Mouse (Mus musculus): ENCODE measurements at regions not wholly inside any gene's neighbourhood (a gene's known extent, or its start where the extent isn't known, plus 50 kb on each side); places are given as distances from the start of the nearest gene placed in this dataset.

GRCm38 (mm10) chr11:31745028-31745865 is 73.6 kb upstream of the Bod1 start:
- Histone ChIP-seq H3K27ac (ENCODE audit: low read depth, low read length) (no peak overlapping the region; the same call in 1 of the 2 replicates), H3K4me1 (ENCODE audit: control insufficient read depth, insufficient read depth, low read length) (no peaks in the 10 kb centered on the region), H3K27me3 (ENCODE audit: control insufficient read depth, insufficient read depth, low read length) (no peaks in the 10 kb centered on the region), H3K9ac (replicated peaks; ENCODE audit: low read depth, low read length) (0 out of 2 replicates have a peak overlapping the region, but pooled peaks have one; percentile 7), H3K4me2 (ENCODE audit: low read depth, low read length) (no peak overlapping the region), H3K4me3 (ENCODE audit: low read depth, low read length) (no peak overlapping the region), H3K9me3 (ENCODE audit: control insufficient read depth, low read length) (no peaks in the 10 kb centered on the region), H3K36me3 (ENCODE audit: control insufficient read depth, insufficient read depth, low read length) (no peaks in the 10 kb centered on the region)
- WGBS = 55% methylated on average over 16 of the region's 16 CpGs
- ATAC-seq (ENCODE audit: low read depth) = no peak

GRCm38 (mm10) chr11:31745866-31746248 is 74.2 kb upstream of the Bod1 start:
- H3K27me3 ChIP-seq (ENCODE audit: control insufficient read depth, insufficient read depth, low read length) = no peaks in the 10 kb centered on the region
- no peak overlapping the region for H3K27ac ChIP-seq (ENCODE audit: low read depth, low read length)
- H3K36me3 ChIP-seq (ENCODE audit: control insufficient read depth, insufficient read depth, low read length) = no peaks in the 10 kb centered on the region
- H3K4me2 ChIP-seq (ENCODE audit: low read depth, low read length) = no peak overlapping the region
- no peak overlapping the region for H3K4me3 ChIP-seq (ENCODE audit: low read depth, low read length)
- no peak for ATAC-seq (ENCODE audit: low read depth)
- no peaks in the 10 kb centered on the region for H3K4me1 ChIP-seq (ENCODE audit: control insufficient read depth, insufficient read depth, low read length)
- 40% methylated on average over 5 of the region's 5 CpGs for WGBS
- no peaks in the 10 kb centered on the region for H3K9me3 ChIP-seq (ENCODE audit: control insufficient read depth, low read length)
- 0 out of 2 replicates have a peak overlapping the region, but pooled peaks have one; percentile 7 for H3K9ac ChIP-seq (replicated peaks; ENCODE audit: low read depth, low read length)

GRCm38 (mm10) chr11:31746488-31746887 is 74.8 kb upstream of the Bod1 start:
- Histone ChIP-seq H3K9me3 (ENCODE audit: control insufficient read depth, low read length) (no peaks in the 10 kb centered on the region), H3K27me3 (ENCODE audit: control insufficient read depth, insufficient read depth, low read length) (no peaks in the 10 kb centered on the region), H3K9ac (replicated peaks; ENCODE audit: low read depth, low read length) (no peak overlapping the region), H3K4me2 (ENCODE audit: low read depth, low read length) (no peak overlapping the region), H3K27ac (ENCODE audit: low read depth, low read length) (no peak overlapping the region), H3K36me3 (ENCODE audit: control insufficient read depth, insufficient read depth, low read length) (no peaks in the 10 kb centered on the region), H3K4me1 (ENCODE audit: control insufficient read depth, insufficient read depth, low read length) (no peaks in the 10 kb centered on the region), H3K4me3 (ENCODE audit: low read depth, low read length) (no peak overlapping the region)
- 72% methylated on average over 6 of the region's 6 CpGs for WGBS
- ATAC-seq (ENCODE audit: low read depth) = no peak

- no peaks in the 10 kb centered on the region for H3K9me3 ChIP-seq (ENCODE audit: control insufficient read depth, low read length)
- ATAC-seq (ENCODE audit: low read depth) = no peak
Measured at GRCm38 (mm10) chr11:31746939-31747338, 75.3 kb upstream of the Bod1 start.

GRCm38 (mm10) chr11:31748275-31748815 is 76.7 kb upstream of the Bod1 start:
- no peak overlapping the region for H3K27ac ChIP-seq (ENCODE audit: low read depth, low read length)
- H3K9ac ChIP-seq (replicated peaks; ENCODE audit: low read depth, low read length) = no peak overlapping the region
- no peak overlapping the region for H3K4me2 ChIP-seq (ENCODE audit: low read depth, low read length)
- ATAC-seq (ENCODE audit: low read depth) = no peak
- no peaks in the 10 kb centered on the region for H3K36me3 ChIP-seq (ENCODE audit: control insufficient read depth, insufficient read depth, low read length)
- H3K9me3 ChIP-seq (ENCODE audit: control insufficient read depth, low read length) = no peaks in the 10 kb centered on the region
- H3K27me3 ChIP-seq (ENCODE audit: control insufficient read depth, insufficient read depth, low read length) = no peaks in the 10 kb centered on the region
- no peak overlapping the region for H3K4me3 ChIP-seq (ENCODE audit: low read depth, low read length)
- WGBS = 57% methylated on average over 5 of the region's 5 CpGs
- H3K4me1 ChIP-seq (ENCODE audit: control insufficient read depth, insufficient read depth, low read length) = no peaks in the 10 kb centered on the region

More at GRCm38 (mm10) chr11:31746939-31747338, 75.3 kb upstream of the Bod1 start:
- no peak overlapping the region for H3K27ac ChIP-seq (ENCODE audit: low read depth, low read length)
- 93% methylated on average over 8 of the region's 8 CpGs for WGBS
- H3K36me3 ChIP-seq (ENCODE audit: control insufficient read depth, insufficient read depth, low read length) = no peaks in the 10 kb centered on the region
- H3K4me1 ChIP-seq (ENCODE audit: control insufficient read depth, insufficient read depth, low read length) = no peaks in the 10 kb centered on the region
- no peak overlapping the region for H3K4me3 ChIP-seq (ENCODE audit: low read depth, low read length)
- H3K4me2 ChIP-seq (ENCODE audit: low read depth, low read length) = no peak overlapping the region
- H3K27me3 ChIP-seq (ENCODE audit: control insufficient read depth, insufficient read depth, low read length) = no peaks in the 10 kb centered on the region
- no peak overlapping the region for H3K9ac ChIP-seq (replicated peaks; ENCODE audit: low read depth, low read length)

- H3K4me2 ChIP-seq (ENCODE audit: low read depth, low read length) = no peak overlapping the region
- H3K36me3 ChIP-seq (ENCODE audit: control insufficient read depth, insufficient read depth, low read length) = no peaks in the 10 kb centered on the region
- H3K27me3 ChIP-seq (ENCODE audit: control insufficient read depth, insufficient read depth, low read length) = no peaks in the 10 kb centered on the region
- no peak for ATAC-seq (ENCODE audit: low read depth)
- H3K4me3 ChIP-seq (ENCODE audit: low read depth, low read length) = no peak overlapping the region
- H3K27ac ChIP-seq (ENCODE audit: low read depth, low read length) = no peak overlapping the region
- H3K4me1 ChIP-seq (ENCODE audit: control insufficient read depth, insufficient read depth, low read length) = 0 out of 2 replicates have a peak, but pooled peaks cover 4% of the 10 kb centered on the region
- H3K9me3 ChIP-seq (ENCODE audit: control insufficient read depth, low read length) = no peaks in the 10 kb centered on the region
- no peak overlapping the region for H3K9ac ChIP-seq (replicated peaks; ENCODE audit: low read depth, low read length)
- WGBS = 96% methylated on average over 1 of the region's 1 CpGs
Measured at GRCm38 (mm10) chr11:31751274-31751673, 79.6 kb upstream of the Bod1 start.

GRCm38 (mm10) chr11:31753211-31753610 is 81.5 kb upstream of the Bod1 start:
- 0 out of 2 replicates have a peak, but pooled peaks have one; percentile 42 for ATAC-seq (ENCODE audit: low read depth)
- H3K36me3 ChIP-seq (ENCODE audit: control insufficient read depth, insufficient read depth, low read length) = no peaks in the 10 kb centered on the region
- no peaks in the 10 kb centered on the region for H3K27me3 ChIP-seq (ENCODE audit: control insufficient read depth, insufficient read depth, low read length)
- 90% methylated on average over 3 of the region's 3 CpGs for WGBS
- no peak overlapping the region for H3K4me2 ChIP-seq (ENCODE audit: low read depth, low read length)
- 0 out of 2 replicates have a peak, but pooled peaks cover 4% of the 10 kb centered on the region for H3K4me1 ChIP-seq (ENCODE audit: control insufficient read depth, insufficient read depth, low read length)
- H3K27ac ChIP-seq (ENCODE audit: low read depth, low read length) = 0 out of 2 replicates have a peak overlapping the region, but pooled peaks have one; percentile 22
- H3K9ac ChIP-seq (replicated peaks; ENCODE audit: low read depth, low read length) = no peak overlapping the region
- no peak overlapping the region for H3K4me3 ChIP-seq (ENCODE audit: low read depth, low read length)
- H3K9me3 ChIP-seq (ENCODE audit: control insufficient read depth, low read length) = no peaks in the 10 kb centered on the region

GRCm38 (mm10) chr11:31753711-31754161 is 82.1 kb upstream of the Bod1 start:
- Histone ChIP-seq H3K9ac (replicated peaks; ENCODE audit: low read depth, low read length) (no peak overlapping the region), H3K36me3 (ENCODE audit: control insufficient read depth, insufficient read depth, low read length) (no peaks in the 10 kb centered on the region), H3K4me3 (ENCODE audit: low read depth, low read length) (no peak overlapping the region), H3K27me3 (ENCODE audit: control insufficient read depth, insufficient read depth, low read length) (no peaks in the 10 kb centered on the region), H3K9me3 (ENCODE audit: control insufficient read depth, low read length) (no peaks in the 10 kb centered on the region), H3K4me1 (ENCODE audit: control insufficient read depth, insufficient read depth, low read length) (0 out of 2 replicates have a peak, but pooled peaks cover 4% of the 10 kb centered on the region), H3K27ac (ENCODE audit: low read depth, low read length) (peak overlapping the region; percentile 6; the same call in 1 of the 2 replicates), H3K4me2 (ENCODE audit: low read depth, low read length) (no peak overlapping the region)
- WGBS = 38% methylated on average over 5 of the region's 5 CpGs
- ATAC-seq (ENCODE audit: low read depth) = peak; percentile 73; the same call in 1 of the 2 replicates

- no peak for ATAC-seq (ENCODE audit: low read depth)
- H3K36me3 ChIP-seq (ENCODE audit: control insufficient read depth, insufficient read depth, low read length) = no peaks in the 10 kb centered on the region
- H3K9me3 ChIP-seq (ENCODE audit: control insufficient read depth, low read length) = no peaks in the 10 kb centered on the region
- WGBS = 52% methylated on average over 4 of the region's 4 CpGs
- H3K27ac ChIP-seq (ENCODE audit: low read depth, low read length) = no peak overlapping the region
- no peak overlapping the region for H3K9ac ChIP-seq (replicated peaks; ENCODE audit: low read depth, low read length)
- no peak overlapping the region for H3K4me2 ChIP-seq (ENCODE audit: low read depth, low read length)
- H3K27me3 ChIP-seq (ENCODE audit: control insufficient read depth, insufficient read depth, low read length) = no peaks in the 10 kb centered on the region
- no peak overlapping the region for H3K4me3 ChIP-seq (ENCODE audit: low read depth, low read length)
- 0 out of 2 replicates have a peak, but pooled peaks cover 4% of the 10 kb centered on the region for H3K4me1 ChIP-seq (ENCODE audit: control insufficient read depth, insufficient read depth, low read length)
Measured at GRCm38 (mm10) chr11:31754416-31754815, 82.7 kb upstream of the Bod1 start.
